Mouse (Mus musculus) MEL (cell line): Measurements from ENCODE around the gene Phlda2. TPM values are rescaled to one million over a fixed set of nuclear protein-coding genes. Genes with fewer than 3 reads are reported as not detected.

ENCODE experiments used
- DNase-seq: peaks from one replicate; pipeline ENCODE4 v3.0.0; 2011; ENCODE audit warnings: low read depth, low spot score
- H3K27ac ChIP-seq: 2 replicates; pipeline ENCODE4 v1.5.1; 2012; ENCODE audit warnings: low read depth, mild to moderate bottlenecking, control low read depth, low read length, moderate library complexity; ENCODE audit not compliant: control insufficient read depth
- H3K27me3 ChIP-seq, 2 experiments: fragments of 150-350 bp in 1 of 2; sonication (generic) in 1 of 2; 2 replicates each; pipeline ENCODE4 v1.6.1; 2012; ENCODE audit warnings: low read length in 2 of 2, mild to moderate bottlenecking in 2 of 2, improper control_type of control experiment in 1 of 2, moderate library complexity in 1 of 2; ENCODE audit not compliant: insufficient read depth in 2 of 2, control insufficient read depth in 1 of 2
- H3K36me3 ChIP-seq, 2 experiments: 2 replicates each; pipeline ENCODE4 v1.6.1; 2012 to 2014; ENCODE audit warnings: low read length in 2 of 2, improper control_type of control experiment in 1 of 2, inconsistent platforms in 1 of 2, mild to moderate bottlenecking in 1 of 2; ENCODE audit not compliant: insufficient read depth in 2 of 2, control insufficient read depth in 1 of 2
- H3K4me1 ChIP-seq, 2 experiments: fragments of 150-350 bp in 1 of 2; sonication (generic) in 1 of 2; 2 replicates each; pipeline ENCODE4 v1.6.1; 2012; ENCODE audit warnings: low read length in 2 of 2, improper control_type of control experiment in 1 of 2, mild to moderate bottlenecking in 1 of 2; ENCODE audit not compliant: insufficient read depth in 2 of 2, control insufficient read depth in 1 of 2
- H3K4me3 ChIP-seq, 2 experiments: fragments of 150-350 bp in 1 of 2; sonication (generic) in 1 of 2; 2 replicates each; pipeline ENCODE4 v1.5.1; 2012; ENCODE audit warnings: low read depth in 2 of 2, low read length in 2 of 2, mild to moderate bottlenecking in 2 of 2, moderate library complexity in 2 of 2, control low read depth in 1 of 2, improper control_type of control experiment in 1 of 2; ENCODE audit not compliant: control insufficient read depth in 1 of 2, insufficient read depth in 1 of 2
- H3K79me2 ChIP-seq: 2 replicates; pipeline ENCODE4 v1.6.1; 2012; ENCODE audit warnings: mild to moderate bottlenecking, low read length, moderate library complexity; ENCODE audit not compliant: control insufficient read depth, poor library complexity, insufficient read depth
- H3K9ac ChIP-seq: 2 replicates; pipeline ENCODE4 v1.6.1; 2012; ENCODE audit warnings: low read depth, mild to moderate bottlenecking, control low read depth, low read length, moderate library complexity; ENCODE audit not compliant: control insufficient read depth, poor library complexity, severe bottlenecking
- H3K9me3 ChIP-seq: fragments of 150-350 bp; sonication (generic); replicated peaks from 2 replicates; pipeline ENCODE4 v1.6.1; 2012; ENCODE audit warnings: mild to moderate bottlenecking, low read length, improper control_type of control experiment, moderate library complexity; ENCODE audit not compliant: insufficient read depth
- CHD1 ChIP-seq: IDR thresholded peaks from 2 replicates; pipeline ENCODE4 v1.6.1; 2012; ENCODE audit warnings: low read depth, mild to moderate bottlenecking, inconsistent platforms, low read length, improper control_type of control experiment
- CHD2 ChIP-seq: IDR thresholded peaks from 2 replicates; pipeline ENCODE4 v1.6.1; 2011; ENCODE audit warnings: low read length, improper control_type of control experiment
- CTCF ChIP-seq, 3 experiments: IDR thresholded peaks in 2 of 3; conservative IDR thresholded peaks in 1 of 3; 2 replicates each; pipeline ENCODE4 v1.5.1; 2011 to 2012; ENCODE audit warnings: low read length in 3 of 3, low read depth in 2 of 3, mild to moderate bottlenecking in 2 of 3, improper control_type of control experiment in 1 of 3, inconsistent platforms in 1 of 3, mixed read lengths in 1 of 3, moderate library complexity in 1 of 3; ENCODE audit not compliant: control insufficient read depth in 1 of 3, insufficient read depth in 1 of 3, poor library complexity in 1 of 3, severe bottlenecking in 1 of 3
- EP300 ChIP-seq, 2 experiments: IDR thresholded peaks; 2 replicates each; pipeline ENCODE4 v1.6.1; 2011; ENCODE audit warnings: improper control_type of control experiment in 2 of 2, low read length in 2 of 2, low read depth in 1 of 2, mild to moderate bottlenecking in 1 of 2
- ETS1 ChIP-seq: IDR thresholded peaks from 2 replicates; pipeline ENCODE4 v1.6.1; 2012; ENCODE audit warnings: low read depth, mild to moderate bottlenecking, inconsistent platforms, low read length, improper control_type of control experiment, moderate library complexity
- GATA1 ChIP-seq: IDR thresholded peaks from 2 replicates; pipeline ENCODE4 v1.6.1; 2011; ENCODE audit warnings: low read depth, low read length, improper control_type of control experiment
- HCFC1 ChIP-seq: IDR thresholded peaks from 2 replicates; pipeline ENCODE4 v1.6.1; 2012; ENCODE audit warnings: low read depth, mild to moderate bottlenecking, inconsistent platforms, low read length, improper control_type of control experiment, moderate library complexity
- JUND ChIP-seq: IDR thresholded peaks from 2 replicates; pipeline ENCODE4 v1.6.1; 2011; ENCODE audit warnings: low read depth, mild to moderate bottlenecking, improper control_type of control experiment, low read length
- KAT2A ChIP-seq: conservative IDR thresholded peaks from 2 replicates; pipeline ENCODE4 v1.6.1; 2012; ENCODE audit warnings: low read depth, low read length, improper control_type of control experiment, inconsistent platforms
- MAZ ChIP-seq: IDR thresholded peaks from 2 replicates; pipeline ENCODE4 v1.6.1; 2012; ENCODE audit warnings: low read depth, mild to moderate bottlenecking, inconsistent platforms, low read length, improper control_type of control experiment
- MEF2A ChIP-seq: IDR thresholded peaks from 2 replicates; pipeline ENCODE4 v1.6.1; 2014; ENCODE audit warnings: low read depth, mild to moderate bottlenecking, inconsistent platforms, low read length, improper control_type of control experiment; ENCODE audit not compliant: poor library complexity, insufficient replicate concordance, severe bottlenecking; ENCODE audit errors: extremely low read depth
- MYB ChIP-seq: IDR thresholded peaks from 2 replicates; pipeline ENCODE4 v1.6.1; 2011; ENCODE audit warnings: mild to moderate bottlenecking, low read depth, low read length, improper control_type of control experiment
- MYC ChIP-seq: IDR thresholded peaks from 2 replicates; pipeline ENCODE4 v1.6.1; 2011; ENCODE audit warnings: low read depth, mild to moderate bottlenecking, low read length, improper control_type of control experiment, moderate library complexity
- NRF1 ChIP-seq: IDR thresholded peaks from 2 replicates; pipeline ENCODE4 v1.6.1; 2014; ENCODE audit warnings: low read depth, mild to moderate bottlenecking, inconsistent platforms, low read length, improper control_type of control experiment, moderate library complexity; ENCODE audit not compliant: poor library complexity, insufficient read depth, severe bottlenecking
- POLR2A ChIP-seq, 2 experiments: IDR thresholded peaks; 2 replicates each; pipeline ENCODE4 v1.6.1; 2011 to 2012; ENCODE audit warnings: low read length in 2 of 2, mild to moderate bottlenecking in 2 of 2, control low read depth in 1 of 2, improper control_type of control experiment in 1 of 2, low read depth in 1 of 2, moderate library complexity in 1 of 2; ENCODE audit not compliant: control insufficient read depth in 1 of 2, insufficient read depth in 1 of 2, poor library complexity in 1 of 2
- POLR2AphosphoS2 ChIP-seq: IDR thresholded peaks from 2 replicates; pipeline ENCODE4 v1.6.1; 2011; ENCODE audit warnings: low read length, improper control_type of control experiment
- POLR2AphosphoS5 ChIP-seq: IDR thresholded peaks from 2 replicates; pipeline ENCODE4 v1.6.1; 2012; ENCODE audit warnings: low read depth, borderline replicate concordance, mild to moderate bottlenecking, inconsistent platforms, low read length, moderate library complexity, mixed read lengths
- RAD21 ChIP-seq: IDR thresholded peaks from 2 replicates; pipeline ENCODE4 v1.6.1; 2011; ENCODE audit warnings: mild to moderate bottlenecking, low read depth, low read length, improper control_type of control experiment
- SIN3A ChIP-seq: IDR thresholded peaks from 2 replicates; pipeline ENCODE4 v1.6.1; 2012; ENCODE audit warnings: low read length, improper control_type of control experiment, inconsistent platforms
- SMC3 ChIP-seq: IDR thresholded peaks from 2 replicates; pipeline ENCODE4 v1.6.1; 2011; ENCODE audit warnings: low read depth, low read length, improper control_type of control experiment
- TAL1 ChIP-seq: IDR thresholded peaks from 2 replicates; pipeline ENCODE4 v1.6.1; 2012; ENCODE audit warnings: mild to moderate bottlenecking, inconsistent platforms, low read length, moderate library complexity, mixed read lengths
- TCF12 ChIP-seq: IDR thresholded peaks from 2 replicates; pipeline ENCODE4 v1.6.1; 2014; ENCODE audit warnings: low read depth, mild to moderate bottlenecking, inconsistent platforms, low read length, improper control_type of control experiment, moderate library complexity
- UBTF ChIP-seq: IDR thresholded peaks from 2 replicates; pipeline ENCODE4 v1.6.1; 2012; ENCODE audit warnings: low read depth, mild to moderate bottlenecking, inconsistent platforms, low read length, improper control_type of control experiment, moderate library complexity, borderline replicate concordance; ENCODE audit not compliant: insufficient read depth
- USF2 ChIP-seq, 2 experiments: IDR thresholded peaks; 2 replicates each; pipeline ENCODE4 v1.6.1; 2011 to 2012; ENCODE audit warnings: improper control_type of control experiment in 2 of 2, low read length in 2 of 2, borderline replicate concordance in 1 of 2, inconsistent platforms in 1 of 2, low read depth in 1 of 2, mild to moderate bottlenecking in 1 of 2; ENCODE audit not compliant: insufficient read depth in 1 of 2
- ZC3H11A ChIP-seq: IDR thresholded peaks from 2 replicates; pipeline ENCODE4 v1.6.1; 2012; ENCODE audit warnings: low read depth, mild to moderate bottlenecking, inconsistent platforms, low read length, improper control_type of control experiment
- ZMIZ1 ChIP-seq: IDR thresholded peaks from 2 replicates; pipeline ENCODE4 v1.6.1; 2012; ENCODE audit warnings: low read depth, mild to moderate bottlenecking, inconsistent platforms, low read length, improper control_type of control experiment, moderate library complexity
- ZNF384 ChIP-seq: IDR thresholded peaks from 2 replicates; pipeline ENCODE4 v1.6.1; 2012; ENCODE audit warnings: low read depth, mild to moderate bottlenecking, inconsistent platforms, low read length, improper control_type of control experiment
- polyA plus RNA-seq, 2 experiments: library from polyadenylated mRNA; stranded (reverse) in 1 of 2; unstranded in 1 of 2; fragments of >175 nt in 1 of 2; fragments of >200 nt in 1 of 2; gene quantifications; 2 replicates each; pipeline versions ENCODE4 v1.2.1 to v1.2.4; 2012; ENCODE audit warnings: low replicate concordance in 2 of 2, low read depth in 1 of 2; ENCODE audit not compliant: insufficient read length in 2 of 2, insufficient read depth in 1 of 2, missing spikeins in 1 of 2
- total RNA-seq: library from RNA; depleted of rRNA; stranded (reverse); fragments of 300-350 nt; gene quantifications from 2 replicates; pipeline ENCODE4 v1.2.3, GENCODE M21; 2012

Gene Phlda2
- total and polyA plus RNA-seq, 3 experiments: 152 to 253 TPM; not detected in 1

DNA sequence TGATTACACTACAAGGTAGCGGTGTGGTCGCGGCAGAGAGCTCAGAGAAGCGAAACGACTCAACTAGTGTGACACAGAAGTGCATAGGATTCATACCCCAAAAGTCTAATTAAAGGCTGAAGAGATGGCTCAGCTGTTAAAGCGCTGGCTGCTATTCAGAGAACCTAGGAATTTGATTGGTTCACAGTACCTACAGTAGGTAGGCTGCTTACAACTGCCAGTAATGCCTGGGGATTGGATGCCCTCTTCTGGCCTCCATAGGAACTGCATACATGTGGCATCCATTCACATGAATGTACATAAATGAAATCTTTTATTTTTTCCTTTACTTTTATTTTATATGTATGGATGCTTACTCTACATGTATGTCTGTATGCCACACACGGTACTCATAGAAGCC lies 3.7 kb upstream of the Phlda2 start (continued):
- TF ChIP-seq CTCF (IDR thresholded peaks at IDR 0.05 in 2 of 3, conservative IDR thresholded peaks at IDR 0.05 in 1 of 3; ENCODE audit: control insufficient read depth in 1 of 3, insufficient read depth in 1 of 3, low read depth in 2 of 3, low read length in 3 of 3, poor library complexity in 1 of 3, severe bottlenecking in 1 of 3): peak; percentile 77 to 97 (median 97)
- no peak for TF ChIP-seq USF2 (IDR thresholded peaks at IDR 0.05; ENCODE audit: borderline replicate concordance in 1 of 2, insufficient read depth in 1 of 2, low read depth in 1 of 2, low read length in 2 of 2)
- TF ChIP-seq POLR2A (IDR thresholded peaks at IDR 0.05; ENCODE audit: control insufficient read depth in 1 of 2, insufficient read depth in 1 of 2, low read depth in 1 of 2, low read length in 2 of 2, poor library complexity in 1 of 2): no peak

DNA sequence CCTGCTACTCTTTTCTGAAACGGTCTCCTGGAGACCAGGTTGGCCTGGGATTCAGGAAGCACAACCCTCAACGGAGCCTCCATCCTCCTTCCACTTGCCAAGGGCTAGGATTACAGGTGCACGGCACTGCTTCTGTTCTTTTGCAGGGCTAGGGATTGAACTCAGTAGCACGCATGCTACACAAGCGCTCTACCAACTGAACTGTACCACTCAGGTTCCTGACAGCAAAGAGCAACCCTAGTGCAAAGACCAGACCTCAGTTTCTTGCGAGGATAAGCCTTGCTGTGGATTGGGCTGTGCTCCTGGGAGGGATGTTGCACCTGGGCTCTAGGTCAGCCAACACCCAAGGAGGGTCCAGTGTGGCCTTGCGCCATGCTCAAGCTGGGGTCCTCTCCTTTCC lies 3.3 kb upstream of the Phlda2 start:
- Histone ChIP-seq H3K4me3 (no peak overlapping the region), H3K4me1 (peaks cover 0 to 11% of the 10 kb centered on the region in 2 experiments; a peak in 2 of 4 replicates), H3K9me3 (no peaks in the 10 kb centered on the region), H3K27me3 (no peaks in the 10 kb centered on the region), H3K36me3 (peaks cover 0 to 2% of the 10 kb centered on the region in 2 experiments; a peak in 1 of 4 replicates), H3K79me2 (peaks cover 9% of the 10 kb centered on the region), H3K9ac (no peak overlapping the region), H3K27ac (no peak overlapping the region)
- DNase-seq: peak; percentile 53
- TF ChIP-seq SIN3A (no peak), GATA1 (no peak), MEF2A (no peak), HCFC1 (no peak), POLR2A (IDR thresholded peaks at IDR 0.05; ENCODE audit: control insufficient read depth in 1 of 2, insufficient read depth in 1 of 2, low read depth in 1 of 2, low read length in 2 of 2, poor library complexity in 1 of 2) (no peak; a peak in 1 of 4 replicates), ZNF384 (no peak)

- peaks cover under 1 to 11% of the 10 kb centered on the region in 2 experiments; a peak in 3 of 4 replicates for H3K4me1 ChIP-seq
- H3K36me3 ChIP-seq: peaks cover 0 to 3% of the 10 kb centered on the region in 2 experiments; a peak in 2 of 4 replicates
- DNase-seq: peak; percentile 94
- no peak overlapping the region for H3K9ac ChIP-seq
- H3K9me3 ChIP-seq: no peaks in the 10 kb centered on the region
- no peak overlapping the region for H3K27ac ChIP-seq
- no peak overlapping the region for H3K4me3 ChIP-seq
- H3K27me3 ChIP-seq: no peaks in the 10 kb centered on the region
- H3K79me2 ChIP-seq: peaks cover 10% of the 10 kb centered on the region
- TF ChIP-seq TCF12 (no peak), GATA1 (no peak), ZMIZ1 (no peak), ETS1 (0 out of 2 replicates have a peak, but pooled peaks have one; percentile 24), EP300 (IDR thresholded peaks at IDR 0.05; ENCODE audit: low read depth in 1 of 2, low read length in 2 of 2) (no peak), CHD1 (no peak), SMC3 (peak; percentile 92), MYB (no peak), TAL1 (no peak), MYC (peak; percentile 96), RAD21 (peak; percentile 98), MAZ (peak; percentile 79; the same call in 1 of the 2 replicates), CHD2 (no peak), USF2 (IDR thresholded peaks at IDR 0.05; ENCODE audit: borderline replicate concordance in 1 of 2, insufficient read depth in 1 of 2, low read depth in 1 of 2, low read length in 2 of 2) (no peak), POLR2AphosphoS2 (no peak), POLR2AphosphoS5 (no peak), UBTF (no peak), HCFC1 (no peak), KAT2A (no peak), ZC3H11A (peak; percentile 93), JUND (no peak), NRF1 (no peak), CTCF (IDR thresholded peaks at IDR 0.05 in 2 of 3, conservative IDR thresholded peaks at IDR 0.05 in 1 of 3; ENCODE audit: control insufficient read depth in 1 of 3, insufficient read depth in 1 of 3, low read depth in 2 of 3, low read length in 3 of 3, poor library complexity in 1 of 3, severe bottlenecking in 1 of 3) (peak; percentile 68 to 95 (median 91)), ZNF384 (peak; percentile 79)
Measured at GRCm38 (mm10) chr7:143505823-143506222, 2.9 kb upstream of the Phlda2 start.
